Comparison of ENCODE assay signal across 22 mouse cellular contexts in genomic region chr3:84955011-84955775, GRCm38 (mm10).
DNase-seq lines count a peak whose midpoint lies in the region; ATAC-seq and TF ChIP-seq lines count a peak whose summit lies in the region.
"Had no signal": no experiment of that assay in that cellular context is flagged by ENCODE, and none has a peak within 500 bp of the region (broad histone marks: within the 10 kb centered on the region; RNA-seq: fewer than 3 reads in every experiment).

No protein-coding gene starts in this region.

- H3K9me3 ChIP-seq in midbrain, embryonic 14.5 days (ENCODE audit: control insufficient read depth, low read length), result no peaks in the 10 kb centered on the region
- no peaks in the 10 kb centered on the region for H3K9me3 ChIP-seq in midbrain, embryonic 10.5 days (replicated peaks)
- no peaks in the 10 kb centered on the region for H3K9me3 ChIP-seq in forebrain, postnatal 0 days (ENCODE audit: low read length)
- H3K9me3 ChIP-seq: embryonic facial prominence, embryonic 10.5 days; heart, embryonic 12.5 days; limb, embryonic 13.5 days; liver, embryonic 13.5 days; lung, embryonic 15.5 days; midbrain, embryonic 12.5 days had no signal

- no peak for TF ChIP-seq CTCF in cerebellum, adult 2 months (IDR thresholded peaks at IDR 0.05; ENCODE audit: borderline replicate concordance, insufficient read depth, low read depth, low read length)
- TF ChIP-seq CTCF in forebrain, postnatal 0 days (IDR thresholded peaks at IDR 0.05; ENCODE audit: low read depth), result no peak
- no peak for TF ChIP-seq CTCF in olfactory bulb, adult 2 months (IDR thresholded peaks at IDR 0.05; ENCODE audit: insufficient read depth, low read depth, low read length)

- 0 out of 2 replicates have a peak, but pooled peaks cover 8% of the 10 kb centered on the region for H3K36me3 ChIP-seq in midbrain, embryonic 14.5 days (ENCODE audit: control insufficient read depth, insufficient read depth, low read length)
- peaks cover 6% of the 10 kb centered on the region for H3K36me3 ChIP-seq in midbrain, embryonic 10.5 days
- peaks cover 9% of the 10 kb centered on the region; the same call in 1 of the 2 replicates for H3K36me3 ChIP-seq in forebrain, postnatal 0 days (ENCODE audit: insufficient read depth)
- H3K36me3 ChIP-seq: heart, embryonic 12.5 days had no signal

- H3K27me3 ChIP-seq in cerebellum, adult 2 months (ENCODE audit: control insufficient read depth, insufficient read depth, low read length), result no peaks in the 10 kb centered on the region
- no peaks in the 10 kb centered on the region for H3K27me3 ChIP-seq in midbrain, embryonic 14.5 days (ENCODE audit: control insufficient read depth, insufficient read depth, low read length)
- no peaks in the 10 kb centered on the region for H3K27me3 ChIP-seq in midbrain, embryonic 10.5 days (ENCODE audit: low read depth, poor library complexity, severe bottlenecking)
- H3K27me3 ChIP-seq in forebrain, postnatal 0 days (ENCODE audit: insufficient read depth, low read length), result no peaks in the 10 kb centered on the region
- H3K27me3 ChIP-seq: heart, embryonic 12.5 days; limb, embryonic 13.5 days; liver, embryonic 13.5 days; lung, embryonic 15.5 days; midbrain, embryonic 12.5 days had no signal

- no peak for TF ChIP-seq POLR2A in cerebellum, adult 2 months (IDR thresholded peaks at IDR 0.05; ENCODE audit: borderline replicate concordance, insufficient read depth, low read length)
- TF ChIP-seq POLR2A in olfactory bulb, adult 2 months (IDR thresholded peaks at IDR 0.05; ENCODE audit: insufficient read depth, low read depth, low read length), result no peak

- H3K4me2 ChIP-seq in midbrain, embryonic 14.5 days (ENCODE audit: low read length), result peak overlapping the region; percentile 27
- peak overlapping the region; percentile 45 for H3K4me2 ChIP-seq in forebrain, postnatal 0 days (ENCODE audit: low read depth)
- H3K4me2 ChIP-seq: heart, embryonic 12.5 days; limb, embryonic 13.5 days; liver, embryonic 13.5 days; lung, embryonic 15.5 days; midbrain, embryonic 12.5 days had no signal

- H3K4me1 ChIP-seq in cerebellum, adult 2 months (ENCODE audit: control insufficient read depth, insufficient read depth, low read length), result peaks cover 3% of the 10 kb centered on the region; the same call in 1 of the 2 replicates
- H3K4me1 ChIP-seq in midbrain, embryonic 14.5 days (ENCODE audit: control insufficient read depth, insufficient read depth, low read length), result peaks cover 21% of the 10 kb centered on the region; the same call in 1 of the 2 replicates
- H3K4me1 ChIP-seq in midbrain, embryonic 10.5 days, result peaks cover 35% of the 10 kb centered on the region
- 0 out of 2 replicates have a peak, but pooled peaks cover 5% of the 10 kb centered on the region for H3K4me1 ChIP-seq in forebrain, postnatal 0 days (ENCODE audit: insufficient read depth)
- H3K4me1 ChIP-seq in olfactory bulb, adult 2 months (ENCODE audit: control insufficient read depth, insufficient read depth, low read length), result peaks cover 5% of the 10 kb centered on the region; the same call in 1 of the 2 replicates
- H3K4me1 ChIP-seq: liver, embryonic 13.5 days; lung, embryonic 15.5 days had no signal

- no peak for DNase-seq in cerebellum, adult 2 months
- DNase-seq in cerebellum, postnatal 25 days, result no peak
- no peak for DNase-seq in midbrain, embryonic 14.5 days
- DNase-seq in midbrain, embryonic 10.5 days (ENCODE audit: low spot score), result no peak
- peak; percentile 27 for DNase-seq in forebrain, postnatal 0 days
- no peak for DNase-seq in urinary bladder, adult 18-20 months (ENCODE audit: low spot score in 2 of 2)
- DNase-seq in natural killer cell, adult 2 months (ENCODE audit: low spot score in 2 of 2), result no peak
- DNase-seq: adrenal gland, postnatal 14 days; cerebellum, adult 11 months; kidney, adult 9 months; kidney, postnatal 36 days; layer of hippocampus, adult 9-11 months; liver, embryonic 13.5 days; thymus, postnatal 25 days had no signal

- H3K27ac ChIP-seq in cerebellum, adult 2 months (ENCODE audit: insufficient read depth, low read length), result no peak overlapping the region
- H3K27ac ChIP-seq in midbrain, embryonic 14.5 days (replicated peaks; ENCODE audit: low read depth, low read length), result no peak overlapping the region
- H3K27ac ChIP-seq in midbrain, embryonic 10.5 days (replicated peaks), result no peak overlapping the region
- H3K27ac ChIP-seq in forebrain, postnatal 0 days (ENCODE audit: low read depth, low read length), result no peak overlapping the region
- H3K27ac ChIP-seq in olfactory bulb, adult 2 months (ENCODE audit: insufficient read depth, low read depth, low read length), result peak overlapping the region; percentile 56; the same call in 1 of the 2 replicates
- H3K27ac ChIP-seq: embryonic facial prominence, embryonic 10.5 days; limb, embryonic 13.5 days; liver, embryonic 13.5 days; lung, embryonic 15.5 days; macrophage; midbrain, embryonic 12.5 days had no signal

- no peak overlapping the region for H3K9ac ChIP-seq in midbrain, embryonic 14.5 days (replicated peaks; ENCODE audit: low read length)
- peak overlapping the region; percentile 15; the same call in 1 of the 2 replicates for H3K9ac ChIP-seq in forebrain, postnatal 0 days
- H3K9ac ChIP-seq: heart, embryonic 12.5 days; limb, embryonic 13.5 days; liver, embryonic 13.5 days; lung, embryonic 15.5 days; midbrain, embryonic 12.5 days had no signal

- peak overlapping the region; percentile 99 for H3K4me3 ChIP-seq in cerebellum, adult 2 months (replicated peaks; ENCODE audit: insufficient read depth, low read depth, low read length)
- no peak overlapping the region for H3K4me3 ChIP-seq in midbrain, embryonic 14.5 days (replicated peaks; ENCODE audit: low read depth, low read length)
- no peak overlapping the region for H3K4me3 ChIP-seq in midbrain, embryonic 10.5 days
- peak overlapping the region; percentile 23 for H3K4me3 ChIP-seq in forebrain, postnatal 0 days (ENCODE audit: low read depth, low read length)
- peak overlapping the region; percentile 32 for H3K4me3 ChIP-seq in olfactory bulb, adult 2 months (ENCODE audit: insufficient read depth, low read depth, low read length)
- H3K4me3 ChIP-seq: embryonic facial prominence, embryonic 10.5 days; heart, embryonic 12.5 days; limb, embryonic 13.5 days; liver, embryonic 13.5 days; lung, embryonic 15.5 days; midbrain, embryonic 12.5 days had no signal

- 24% methylated on average over 8 of the region's 8 CpGs for WGBS in cerebellum, adult 2 months
- WGBS in midbrain, embryonic 14.5 days, result 54% methylated on average over 8 of the region's 8 CpGs
- WGBS in midbrain, embryonic 10.5 days, result 91% methylated on average over 8 of the region's 8 CpGs
- WGBS in forebrain, postnatal 0 days, result 13% methylated on average over 8 of the region's 8 CpGs
- WGBS in olfactory bulb, adult 2 months, result 23% methylated on average over 8 of the region's 8 CpGs

- no peak for ATAC-seq in midbrain, embryonic 14.5 days (ENCODE audit: low FRiP score, low TSS enrichment)
- no peak for ATAC-seq in forebrain, postnatal 0 days
- ATAC-seq: activated CD4-positive, CD25-positive, alpha-beta regulatory T cell, adult 4 months had no signal

Comparison
In these comparisons a context has a peak if more than half of its experiments do, and no peak if none do; other contexts are left out.
1. H3K4me3 ChIP-seq: peak in cerebellum, adult 2 months (single experiment), forebrain, postnatal 0 days (single experiment) and olfactory bulb, adult 2 months (single experiment); none in midbrain, embryonic 14.5 days (single experiment) and midbrain, embryonic 10.5 days (single experiment).